Mouse (Mus musculus): ENCODE data around the gene Tceal1.

DNA sequence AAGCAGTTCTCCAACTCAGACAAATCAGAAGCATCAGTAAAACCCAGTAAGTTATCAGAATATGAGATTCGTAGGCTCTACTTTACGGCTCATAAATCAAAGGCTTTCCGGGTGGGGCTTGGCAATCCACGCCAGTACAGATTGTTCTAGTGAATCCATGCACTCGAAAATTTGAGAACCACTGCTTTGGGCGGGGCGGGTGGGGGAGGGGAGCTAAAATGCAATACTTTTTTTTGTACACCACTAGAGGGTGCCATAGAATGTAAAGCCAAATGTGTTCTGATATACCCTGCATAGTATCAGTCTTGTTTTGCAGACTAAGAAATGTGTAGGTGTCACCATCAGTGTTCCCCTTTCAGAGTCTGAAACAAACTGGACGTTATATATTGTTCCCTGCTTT is 36.9 kb downstream of the Tceal1 start:
- TF ChIP-seq POLR2A (IDR thresholded peaks at IDR 0.05; ENCODE audit: low read depth, low read length) (no peak), CTCF (IDR thresholded peaks at IDR 0.05; ENCODE audit: borderline replicate concordance, insufficient read depth, low read length) (no peak)

All from embryonic fibroblast, embryonic 13.5 days (primary cell).